Mouse (Mus musculus) embryonic facial prominence, embryonic 12.5 days (tissue): ENCODE results near the gene Map3k20. TPM values are rescaled to one million over a fixed set of nuclear protein-coding genes. Genes with fewer than 3 reads are reported as not detected.
A peak's percentile ranks its signal among the peaks of the same experiment; 100 is the strongest.

Experiments used
- ATAC-seq: fragments of 200-750 bp; cut with Nextera tagmentation; 2 replicates; pipeline ENCODE4 v1.8.0; 2017; ENCODE audit not compliant: insufficient number of reproducible peaks, insufficient read depth, low FRiP score, low TSS enrichment
- H3K27ac ChIP-seq: fragments of 300-500 bp; sonication (generic); 2 replicates; pipeline ENCODE4 v1.5.1; 2016; ENCODE audit warnings: mild to moderate bottlenecking
- H3K27me3 ChIP-seq: fragments of 300-500 bp; sonication (generic); 2 replicates; pipeline ENCODE4 v1.6.1; 2016; ENCODE audit warnings: mild to moderate bottlenecking, moderate library complexity
- H3K36me3 ChIP-seq: fragments of 300-500 bp; sonication (generic); 2 replicates; pipeline ENCODE4 v1.6.1; 2016; ENCODE audit warnings: mild to moderate bottlenecking
- H3K4me1 ChIP-seq: fragments of 300-500 bp; sonication (generic); 2 replicates; pipeline ENCODE4 v1.6.1; 2016
- H3K4me2 ChIP-seq: fragments of 300-500 bp; sonication (generic); replicated peaks from 2 replicates; pipeline ENCODE4 v1.6.1; 2016; ENCODE audit warnings: mild to moderate bottlenecking, moderate library complexity
- H3K4me3 ChIP-seq: fragments of 300-500 bp; sonication (generic); 2 replicates; pipeline ENCODE4 v1.5.1; 2016; ENCODE audit warnings: mild to moderate bottlenecking
- H3K9ac ChIP-seq: fragments of 300-500 bp; sonication (generic); 2 replicates; pipeline ENCODE4 v1.6.1; 2016; ENCODE audit warnings: mild to moderate bottlenecking, moderate library complexity
- H3K9me3 ChIP-seq: fragments of 300-500 bp; sonication (generic); 2 replicates; pipeline ENCODE4 v1.6.1; 2016; ENCODE audit warnings: mild to moderate bottlenecking, moderate library complexity
- WGBS: fragments of 180-500 bp; shearing (Covaris S2); methylation state at CpG from one replicate; pipeline ENCODE4 v1.1.7; 2016; 5-methylcytosine and 5-hydroxymethylcytosine counted together
- polyA plus RNA-seq: library from polyadenylated mRNA; unstranded; fragments of >200 nt; fragmentation: Nextera tagmentation; extraction: Ambion mirVana; gene quantifications from 2 replicates; pipeline ENCODE4 v1.2.1, GENCODE M21; 2016

Map3k20 gene
- polyA plus RNA-seq, 1 experiment from 2014 or later: 10.9 TPM

GRCm38 (mm10) chr2:72475797-72476485 is 190.5 kb downstream of the Map3k20 start, which contains the start of gene Cdca7:
Gene Cdca7 (plus strand): TSS chr2:72476159.
- under 1% methylated on average over 58 of the region's 58 CpGs for WGBS
- H3K27ac ChIP-seq: peak within 1 kb of the TSS; percentile 90
- H3K4me2 ChIP-seq: peak within 1 kb of the TSS; percentile 72
- no peaks in the 10 kb centered on the region for H3K9me3 ChIP-seq
- peak; percentile 73; the same call in 1 of the 2 replicates for ATAC-seq
- peaks cover 19% of the 10 kb centered on the region for H3K36me3 ChIP-seq
- no peaks in the 10 kb centered on the region for H3K27me3 ChIP-seq
- H3K4me1 ChIP-seq: peaks cover 20% of the 10 kb centered on the region
- peak within 1 kb of the TSS; percentile 80 for H3K4me3 ChIP-seq
- H3K9ac ChIP-seq: peak within 1 kb of the TSS; percentile 82

DNA sequence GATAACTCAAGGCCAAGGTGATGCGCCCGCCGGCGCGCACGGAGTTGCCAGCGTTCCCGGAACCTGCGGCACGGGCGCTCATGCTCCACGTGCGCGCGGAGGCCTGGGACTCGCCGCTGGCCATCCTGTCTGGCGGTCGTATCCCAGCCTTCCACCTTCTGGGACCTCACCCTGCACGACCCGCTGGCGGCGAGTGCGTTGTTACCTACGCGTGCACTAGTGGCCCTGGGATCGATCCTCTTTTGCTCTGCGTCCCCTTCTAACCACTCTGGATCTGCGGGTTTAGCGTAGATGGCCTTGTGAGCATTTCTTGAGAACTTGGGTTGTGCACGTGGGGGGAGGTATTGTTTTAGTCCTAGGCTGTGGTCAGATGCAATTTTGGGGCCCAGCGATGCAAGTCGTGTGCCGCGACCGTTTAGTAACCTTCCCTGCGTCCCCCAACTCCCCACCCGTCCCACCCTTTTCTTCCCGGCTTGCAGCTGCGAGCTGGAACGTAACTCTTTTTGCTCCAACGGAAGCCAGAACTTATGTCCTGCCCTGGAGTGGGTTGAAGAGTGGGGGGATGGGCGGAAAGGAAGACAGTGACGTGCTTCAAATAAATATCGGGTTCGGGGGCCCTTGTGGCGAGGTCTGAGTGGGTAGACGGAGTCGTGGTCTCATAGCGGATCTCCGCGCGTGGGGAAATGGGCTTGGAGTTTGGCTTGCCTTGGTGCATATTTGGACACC is 191.2 kb downstream of the Map3k20 start:
- peak; percentile 42; the same call in 1 of the 2 replicates for ATAC-seq
- under 1% methylated on average over 53 of the region's 53 CpGs for WGBS
- H3K4me3 ChIP-seq: peak overlapping the region; percentile 80

GRCm38 (mm10) chr2:72477221-72477620 is 191.8 kb downstream of the Map3k20 start:
- Histone ChIP-seq H3K36me3 (peaks cover 28% of the 10 kb centered on the region), H3K27me3 (no peaks in the 10 kb centered on the region), H3K4me3 (peak overlapping the region; percentile 80), H3K4me1 (peaks cover 20% of the 10 kb centered on the region), H3K9ac (peak overlapping the region; percentile 82), H3K27ac (peak overlapping the region; percentile 90; the same call in 1 of the 2 replicates), H3K9me3 (no peaks in the 10 kb centered on the region), H3K4me2 (peak overlapping the region; percentile 72)
- 1% methylated on average over 11 of the region's 11 CpGs for WGBS
- ATAC-seq: no peak

More for the DNA sequence above, 191.2 kb downstream of the Map3k20 start:
- H3K9me3 ChIP-seq: no peaks in the 10 kb centered on the region
- peak overlapping the region; percentile 82 for H3K9ac ChIP-seq
- no peaks in the 10 kb centered on the region for H3K27me3 ChIP-seq
- peak overlapping the region; percentile 90 for H3K27ac ChIP-seq
- H3K4me1 ChIP-seq: peaks cover 20% of the 10 kb centered on the region
- peak overlapping the region; percentile 72 for H3K4me2 ChIP-seq
- H3K36me3 ChIP-seq: peaks cover 22% of the 10 kb centered on the region

- peak overlapping the region; percentile 80 for H3K4me3 ChIP-seq
- ATAC-seq: no peak
Measured at GRCm38 (mm10) chr2:72478176-72478575, 192.7 kb downstream of the Map3k20 start.

GRCm38 (mm10) chr2:72478921-72479320 is 193.5 kb downstream of the Map3k20 start:
- Histone ChIP-seq H3K4me1 (peaks cover 20% of the 10 kb centered on the region), H3K36me3 (peaks cover 44% of the 10 kb centered on the region), H3K9me3 (no peaks in the 10 kb centered on the region), H3K9ac (no peak overlapping the region), H3K27me3 (no peaks in the 10 kb centered on the region), H3K4me3 (no peak overlapping the region), H3K27ac (no peak overlapping the region), H3K4me2 (no peak overlapping the region; the same call in 1 of the 2 replicates)
- no peak for ATAC-seq
- WGBS: 81% methylated on average over 13 of the region's 13 CpGs

More at GRCm38 (mm10) chr2:72478176-72478575, 192.7 kb downstream of the Map3k20 start:
- Histone ChIP-seq H3K9ac (no peak overlapping the region), H3K4me2 (peak overlapping the region; percentile 72), H3K9me3 (no peaks in the 10 kb centered on the region), H3K27ac (no peak overlapping the region), H3K4me1 (peaks cover 20% of the 10 kb centered on the region), H3K36me3 (peaks cover 36% of the 10 kb centered on the region), H3K27me3 (no peaks in the 10 kb centered on the region)
- 84% methylated on average over 4 of the region's 4 CpGs for WGBS

DNA sequence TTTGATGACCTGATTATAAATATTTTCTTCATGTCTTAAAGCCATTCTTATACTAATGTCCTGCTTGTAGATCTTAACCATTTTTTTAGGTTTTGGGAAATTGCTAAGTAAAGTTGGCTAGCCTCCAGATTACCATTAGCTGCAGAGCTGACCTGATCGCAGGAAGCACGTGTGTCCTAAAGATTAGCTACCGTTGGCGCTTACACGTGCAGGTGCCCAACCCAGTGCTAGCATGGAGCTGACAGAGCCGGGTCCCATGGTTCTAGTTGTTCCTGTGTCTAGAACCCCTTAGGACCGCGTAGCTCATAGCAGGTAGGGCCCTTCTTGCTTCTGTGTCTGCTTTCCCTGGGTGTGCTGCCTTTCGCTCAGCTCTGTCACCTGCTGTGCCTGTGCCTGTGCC is 194.4 kb downstream of the Map3k20 start:
- Histone ChIP-seq H3K4me1 (peaks cover 18% of the 10 kb centered on the region), H3K36me3 (peaks cover 53% of the 10 kb centered on the region), H3K9ac (no peak overlapping the region), H3K27me3 (no peaks in the 10 kb centered on the region), H3K4me3 (no peak overlapping the region), H3K9me3 (no peaks in the 10 kb centered on the region), H3K27ac (no peak overlapping the region), H3K4me2 (no peak overlapping the region)
- 92% methylated on average over 9 of the region's 9 CpGs for WGBS
- ATAC-seq: no peak

DNA sequence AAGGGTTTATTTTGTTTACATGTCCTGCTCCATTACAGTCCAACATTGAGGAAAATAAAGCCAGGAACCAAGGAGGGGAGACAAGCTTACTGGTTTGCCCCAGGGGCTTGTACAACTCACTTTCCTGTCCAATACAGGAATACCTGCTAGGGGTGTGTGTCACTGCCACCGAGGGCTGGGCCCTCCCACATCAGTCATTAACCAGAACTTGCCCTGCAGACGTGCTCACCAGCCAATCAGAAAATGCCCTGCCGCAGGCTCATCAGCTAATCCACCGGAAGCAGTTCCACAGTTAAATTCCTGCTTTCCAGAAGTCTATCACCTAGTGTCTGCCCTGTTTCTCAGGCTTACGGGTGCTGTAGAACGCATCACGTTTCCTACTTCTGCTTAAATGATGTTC is 206.2 kb downstream of the Map3k20 start:
- Histone ChIP-seq H3K36me3 (peaks cover 11% of the 10 kb centered on the region; the same call in 1 of the 2 replicates), H3K4me2 (no peak overlapping the region), H3K4me3 (no peak overlapping the region), H3K27me3 (no peaks in the 10 kb centered on the region), H3K9ac (no peak overlapping the region), H3K4me1 (no peaks in the 10 kb centered on the region), H3K9me3 (no peaks in the 10 kb centered on the region), H3K27ac (no peak overlapping the region)
- ATAC-seq: no peak
- 51% methylated on average over 7 of the region's 7 CpGs for WGBS

Other genes with a start within 250 kb of the Map3k20 start
- 179 and 184 TPM in 2 replicates for gene Cdca7, start 190.5 kb downstream of the Map3k20 start, polyA plus RNA-seq